11 mouse cellular contexts compared by ENCODE assay signal in genomic region chr4:140566785-140567184, GRCm38 (mm10).
DNase-seq lines count a peak whose midpoint lies in the region; ATAC-seq and TF ChIP-seq lines count a peak whose summit lies in the region.
"Had no signal": no experiment of that assay in that cellular context is flagged by ENCODE, and none has a peak within 500 bp of the region (broad histone marks: within the 10 kb centered on the region; RNA-seq: fewer than 3 reads in every experiment).

No protein-coding gene starts in this region.

- no peak overlapping the region for H3K4me2 ChIP-seq in lung, embryonic 14.5 days
- no peak overlapping the region for H3K4me2 ChIP-seq in kidney, embryonic 14.5 days (replicated peaks; ENCODE audit: low read depth, low read length)
- H3K4me2 ChIP-seq: embryonic facial prominence, embryonic 15.5 days; heart, embryonic 13.5 days; kidney, embryonic 15.5 days; neural tube, embryonic 15.5 days had no signal

- H3K9ac ChIP-seq in lung, embryonic 14.5 days, result no peak overlapping the region
- H3K9ac ChIP-seq in kidney, embryonic 14.5 days (ENCODE audit: low read depth, low read length), result no peak overlapping the region
- H3K9ac ChIP-seq: embryonic facial prominence, embryonic 15.5 days; heart, embryonic 13.5 days; kidney, embryonic 15.5 days; neural tube, embryonic 15.5 days had no signal

- 93% methylated on average over 14 of the region's 14 CpGs for WGBS in lung, embryonic 14.5 days
- 44% methylated on average over 14 of the region's 14 CpGs for WGBS in spleen, adult 2 months
- 94% methylated on average over 14 of the region's 14 CpGs for WGBS in kidney, embryonic 14.5 days

- no peak for ATAC-seq in lung, embryonic 14.5 days (ENCODE audit: insufficient read depth)
- no peak for ATAC-seq in kidney, embryonic 14.5 days (ENCODE audit: low FRiP score, low TSS enrichment)

- peak overlapping the region; percentile 45 for H3K27ac ChIP-seq in brown adipose tissue, adult 24 weeks (replicated peaks; ENCODE audit: low read depth, low read length)
- H3K27ac ChIP-seq in lung, embryonic 14.5 days (ENCODE audit: low read depth), result no peak overlapping the region
- no peak overlapping the region for H3K27ac ChIP-seq in spleen, adult 2 months (ENCODE audit: insufficient read depth, low read length)
- H3K27ac ChIP-seq in kidney, embryonic 14.5 days (ENCODE audit: low read depth, low read length), result no peak overlapping the region
- H3K27ac ChIP-seq: embryonic facial prominence, embryonic 15.5 days; heart, embryonic 13.5 days; kidney, embryonic 15.5 days; neural tube, embryonic 15.5 days had no signal

- no peak for TF ChIP-seq POLR2A in spleen, adult 2 months (IDR thresholded peaks at IDR 0.05; ENCODE audit: low read depth, low read length)

- no peaks in the 10 kb centered on the region for H3K27me3 ChIP-seq in lung, embryonic 14.5 days (ENCODE audit: insufficient read depth, low read length)
- H3K27me3 ChIP-seq in spleen, adult 2 months (ENCODE audit: control insufficient read depth, insufficient read depth, low read length), result no peaks in the 10 kb centered on the region
- H3K27me3 ChIP-seq in kidney, embryonic 14.5 days (ENCODE audit: control insufficient read depth, insufficient read depth, low read length), result no peaks in the 10 kb centered on the region; the same call in 1 of the 2 replicates
- H3K27me3 ChIP-seq: embryonic facial prominence, embryonic 15.5 days; heart, embryonic 13.5 days; kidney, embryonic 15.5 days; neural tube, embryonic 15.5 days had no signal

- no peak for TF ChIP-seq CTCF in lung, embryonic 14.5 days (IDR thresholded peaks at IDR 0.05; ENCODE audit: low read depth)
- no peak for TF ChIP-seq CTCF in spleen, adult 2 months (IDR thresholded peaks at IDR 0.05; ENCODE audit: extremely low read depth, insufficient read depth, insufficient read length, insufficient replicate concordance)

- DNase-seq in layer of hippocampus, adult 11-12 months (ENCODE audit: low spot score), result peak; percentile 36
- DNase-seq in layer of hippocampus, postnatal 10 days (ENCODE audit: low spot score in 2 of 2), result no peak
- DNase-seq in lung, embryonic 14.5 days, result peak; percentile 19
- DNase-seq in spleen, adult 2 months (ENCODE audit: low read depth in 1 of 2, low spot score in 2 of 2), result peak; percentile 30 to 73
- no peak for DNase-seq in thymus, postnatal 25 days

- H3K4me1 ChIP-seq in brown adipose tissue, adult 24 weeks (ENCODE audit: control insufficient read depth, insufficient read depth, insufficient read length, low read length), result no peaks in the 10 kb centered on the region
- H3K4me1 ChIP-seq in lung, embryonic 14.5 days (ENCODE audit: insufficient read depth), result no peaks in the 10 kb centered on the region
- H3K4me1 ChIP-seq in spleen, adult 2 months (ENCODE audit: control insufficient read depth, insufficient read depth, insufficient read length), result peaks cover 3% of the 10 kb centered on the region; the same call in 1 of the 2 replicates
- no peaks in the 10 kb centered on the region for H3K4me1 ChIP-seq in kidney, embryonic 14.5 days (ENCODE audit: control insufficient read depth, insufficient read depth, low read length)
- H3K4me1 ChIP-seq: embryonic facial prominence, embryonic 15.5 days; heart, embryonic 13.5 days; kidney, embryonic 15.5 days had no signal

- H3K4me3 ChIP-seq in brown adipose tissue, adult 24 weeks (ENCODE audit: insufficient read depth, low read depth, low read length), result no peak overlapping the region
- no peak overlapping the region for H3K4me3 ChIP-seq in lung, embryonic 14.5 days (ENCODE audit: low read depth, low read length)
- H3K4me3 ChIP-seq in spleen, adult 2 months (ENCODE audit: extremely low read depth, insufficient read depth, insufficient read length), result no peak overlapping the region
- H3K4me3 ChIP-seq in kidney, embryonic 14.5 days (ENCODE audit: low read length), result no peak overlapping the region
- H3K4me3 ChIP-seq: embryonic facial prominence, embryonic 15.5 days; heart, embryonic 13.5 days; kidney, embryonic 15.5 days; neural tube, embryonic 15.5 days had no signal

- H3K9me3 ChIP-seq in lung, embryonic 14.5 days (ENCODE audit: low read depth, low read length), result peaks cover 2% of the 10 kb centered on the region; the same call in 1 of the 2 replicates
- H3K9me3 ChIP-seq in kidney, embryonic 14.5 days (ENCODE audit: control insufficient read depth, low read length), result peaks cover 3% of the 10 kb centered on the region; the same call in 1 of the 2 replicates
- H3K9me3 ChIP-seq: embryonic facial prominence, embryonic 15.5 days; neural tube, embryonic 15.5 days had no signal

- peaks cover 74% of the 10 kb centered on the region for H3K36me3 ChIP-seq in lung, embryonic 14.5 days (ENCODE audit: insufficient read depth)
- no peaks in the 10 kb centered on the region for H3K36me3 ChIP-seq in spleen, adult 2 months (ENCODE audit: control insufficient read depth, insufficient read depth, low read length)
- H3K36me3 ChIP-seq in kidney, embryonic 14.5 days (ENCODE audit: control insufficient read depth, insufficient read depth, low read length), result peaks cover 74% of the 10 kb centered on the region

Comparison
In these comparisons a context has a peak if more than half of its experiments do, and no peak if none do; other contexts are left out.
1. DNase-seq: peak in layer of hippocampus, adult 11-12 months (single experiment), lung, embryonic 14.5 days (single experiment) and spleen, adult 2 months (2 of 2); none in layer of hippocampus, postnatal 10 days (0 of 2) and thymus, postnatal 25 days (single experiment).